Mouse (Mus musculus) urinary bladder, adult 2 months (tissue): ENCODE results near the gene Clybl. TPM values are rescaled to one million over a fixed set of nuclear protein-coding genes. Genes with fewer than 3 reads are reported as not detected.

Experiments used
- DNase-seq: peaks from one replicate; pipeline ENCODE4 v3.0.0; 2022; ENCODE audit warnings: low spot score
- polyA plus RNA-seq: library from polyadenylated mRNA; depleted of rRNA; stranded (reverse); fragments of >200 nt; gene quantifications from 2 replicates; pipeline ENCODE4 v1.2.3, GENCODE M21; 2012

Gene Clybl
- polyA plus RNA-seq, 1 experiment: 44.5 TPM

DNA sequence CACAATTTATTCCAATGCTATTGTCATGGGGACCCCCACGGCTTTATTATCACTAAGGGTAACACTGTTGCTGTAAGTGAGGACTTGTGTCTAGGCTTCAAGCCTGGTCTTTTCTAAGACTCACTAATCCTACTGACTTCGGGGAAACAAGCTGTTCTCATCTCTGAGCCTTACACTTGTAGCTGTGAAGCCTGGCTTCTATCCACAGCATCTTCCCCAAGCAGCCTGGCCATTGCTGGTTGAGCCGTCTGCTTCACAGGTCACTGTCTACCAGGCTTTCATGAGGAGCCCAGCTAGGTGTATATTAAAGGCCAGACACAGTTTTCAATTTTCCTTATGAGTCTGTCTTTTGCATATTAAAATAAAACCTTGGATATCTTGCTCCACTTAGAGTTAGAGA is 177.1 kb downstream of the Clybl start:
- no peak for DNase-seq

DNA sequence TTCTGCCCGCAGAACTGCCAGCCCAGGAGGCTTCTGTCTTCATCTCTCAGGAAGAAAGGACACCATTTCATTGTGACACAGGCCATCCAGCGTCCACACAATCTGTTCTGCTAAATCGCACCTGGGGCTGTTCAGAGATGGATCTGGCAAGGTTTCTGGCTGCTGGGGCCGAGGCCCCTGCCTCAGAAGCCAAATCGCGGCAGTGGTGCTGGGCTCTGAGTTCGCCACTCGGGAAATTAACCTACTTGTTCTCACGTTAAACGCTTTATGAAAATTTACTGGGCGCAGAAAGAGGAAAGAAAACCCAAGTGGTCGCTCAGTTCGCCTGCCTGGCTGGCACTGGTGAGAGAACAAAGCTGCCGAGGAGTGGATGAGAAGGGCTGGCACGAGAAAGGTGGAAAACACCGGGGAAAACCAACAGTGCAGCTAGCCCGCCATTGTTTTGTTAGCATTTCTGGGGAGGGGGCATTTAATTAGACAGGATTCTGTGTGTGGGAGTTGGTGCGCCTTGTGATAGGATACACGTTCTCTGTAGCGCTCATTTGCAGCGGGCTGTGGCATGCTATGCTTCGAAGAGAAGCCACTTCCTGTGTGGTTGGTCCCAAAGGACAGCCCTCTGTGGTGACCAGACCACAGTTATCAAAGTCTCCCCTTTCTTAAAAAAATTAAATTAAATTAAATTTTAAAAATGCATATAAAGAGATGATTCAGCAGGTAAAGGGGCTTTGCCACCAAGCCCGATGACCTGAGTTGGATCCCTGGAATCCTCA is 177.8 kb downstream of the Clybl start:
- no peak for DNase-seq

DNA sequence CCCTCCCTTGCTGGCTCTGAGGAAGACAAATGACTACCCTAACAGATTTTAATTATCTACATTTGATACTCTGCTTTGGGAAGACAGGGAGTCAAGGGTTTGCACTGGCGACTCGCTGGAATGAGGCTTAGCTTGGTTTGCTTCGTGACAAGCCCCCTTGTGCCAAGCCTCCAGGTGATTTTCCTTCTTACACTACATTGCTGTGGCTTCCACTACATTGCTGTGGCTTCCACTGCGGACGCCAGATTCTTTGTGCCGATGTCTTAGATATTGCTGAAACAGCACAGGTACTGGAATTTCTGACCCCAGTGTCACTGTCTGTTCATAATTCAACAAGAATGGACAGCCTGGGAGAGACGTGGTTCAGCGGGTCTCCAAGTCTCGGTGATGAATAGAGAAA is 180.3 kb downstream of the Clybl start:
- no peak for DNase-seq

DNA sequence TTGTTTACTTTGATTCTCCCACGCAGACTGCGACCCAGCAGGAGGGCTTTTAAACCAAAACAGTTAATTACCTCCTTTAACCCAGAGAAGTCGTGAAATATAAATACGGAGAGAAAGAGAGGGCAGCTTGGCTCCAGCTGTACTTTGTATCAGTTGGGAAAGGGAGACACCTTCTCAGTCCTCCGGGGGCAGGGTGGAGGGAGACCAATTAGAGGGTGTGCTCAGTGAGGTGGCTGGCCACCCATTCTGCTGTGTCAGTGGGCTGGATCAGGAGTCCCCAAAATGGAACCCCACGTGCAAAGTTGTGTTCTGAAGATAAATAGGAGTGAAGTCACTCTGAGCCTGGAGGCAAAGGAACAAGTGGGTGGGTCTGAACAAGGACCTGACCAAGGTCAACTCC is 181.7 kb downstream of the Clybl start:
- DNase-seq: no peak

DNA sequence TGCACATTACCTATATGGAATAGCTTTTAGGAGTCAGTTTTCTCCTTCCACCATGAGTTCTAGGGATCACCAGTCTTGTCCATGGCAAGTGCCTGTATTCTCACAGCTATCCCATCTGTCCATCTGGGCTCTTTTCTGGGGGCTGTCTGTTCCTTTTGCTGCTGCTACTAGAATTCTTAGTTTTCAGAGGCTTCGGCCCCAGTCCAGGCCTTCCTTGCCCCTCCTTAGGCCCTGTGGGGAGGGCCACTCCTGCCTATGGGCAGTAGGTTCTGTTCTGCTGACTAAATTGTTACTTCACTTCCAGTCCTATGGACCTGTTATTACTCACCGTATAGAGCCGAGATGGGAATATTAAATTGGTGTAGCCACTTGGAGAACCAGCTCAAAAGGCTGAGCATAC is 182.5 kb downstream of the Clybl start:
- DNase-seq: no peak

DNA sequence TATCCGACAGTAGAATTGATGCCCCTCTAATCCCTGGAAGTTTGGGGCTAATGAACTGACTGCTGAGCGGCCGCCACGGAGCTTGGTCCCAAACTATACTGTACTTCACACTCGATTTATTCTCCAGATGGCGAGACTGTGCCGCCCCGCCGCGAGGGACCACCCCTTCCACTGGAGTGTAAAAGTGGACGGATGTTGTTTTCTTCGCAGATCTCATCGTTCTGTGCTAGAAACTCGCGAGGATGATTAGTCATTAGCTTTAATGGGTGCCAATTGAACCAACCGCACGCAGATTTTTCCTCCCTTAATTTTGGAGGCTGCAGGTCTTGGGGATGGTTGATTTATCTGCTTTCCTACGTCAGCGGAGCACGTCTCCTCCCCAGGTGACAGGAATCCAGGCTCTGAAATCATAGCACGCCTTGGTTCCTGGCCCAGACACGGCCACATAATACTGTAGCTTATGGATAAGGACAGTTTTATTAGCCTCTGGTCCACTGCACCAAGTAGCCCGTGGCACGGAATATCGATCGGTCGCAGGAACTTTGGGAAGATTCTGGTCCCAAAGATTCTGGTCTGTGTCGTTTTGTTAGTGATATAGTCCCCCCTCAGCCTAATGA is 185.9 kb downstream of the Clybl start:
- DNase-seq: no peak

DNA sequence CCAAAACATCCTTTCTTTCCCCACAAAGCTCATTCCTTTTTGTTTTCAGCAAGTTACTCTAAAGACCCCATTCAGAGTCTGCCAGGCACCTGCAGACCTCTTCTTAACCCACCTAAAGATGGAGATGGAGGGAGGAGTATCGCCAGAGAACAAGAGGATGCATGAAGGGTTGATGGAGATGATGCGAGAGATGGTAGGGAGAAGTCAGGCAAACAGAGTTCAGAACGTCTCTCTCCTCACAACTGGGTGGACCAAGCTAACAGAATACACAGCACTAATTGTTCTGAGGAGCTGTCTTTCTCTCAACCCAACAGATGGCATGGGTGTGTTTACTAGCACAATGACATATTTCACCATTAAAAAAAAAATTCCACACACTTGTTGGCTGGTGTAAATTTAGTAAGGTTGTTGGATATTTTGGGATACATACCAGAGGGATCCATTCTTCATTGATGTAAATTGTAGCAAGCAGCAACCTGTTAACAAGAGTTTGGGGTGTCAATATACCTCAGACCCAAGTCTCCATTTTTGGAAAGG is 186.4 kb downstream of the Clybl start:
- DNase-seq: no peak

DNA sequence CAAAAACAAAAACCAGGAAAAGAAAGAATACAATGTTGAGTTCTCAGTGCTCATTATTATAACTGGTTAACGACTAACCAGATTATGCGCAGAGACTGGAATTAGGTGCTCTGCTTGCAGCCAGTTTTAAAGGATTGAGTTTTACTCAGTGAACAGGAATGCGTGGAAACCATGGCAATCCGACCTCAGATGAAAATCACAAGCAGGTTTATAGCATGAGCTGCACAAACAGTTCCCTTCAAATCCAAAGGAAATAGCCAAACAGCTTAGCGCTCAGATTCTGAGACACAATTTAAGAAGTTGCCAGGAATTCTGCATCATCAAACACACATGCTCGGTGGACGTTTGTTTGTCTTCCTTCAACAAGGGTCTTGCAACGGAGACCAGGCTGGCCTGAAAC is 187.0 kb downstream of the Clybl start:
- DNase-seq: no peak

DNA sequence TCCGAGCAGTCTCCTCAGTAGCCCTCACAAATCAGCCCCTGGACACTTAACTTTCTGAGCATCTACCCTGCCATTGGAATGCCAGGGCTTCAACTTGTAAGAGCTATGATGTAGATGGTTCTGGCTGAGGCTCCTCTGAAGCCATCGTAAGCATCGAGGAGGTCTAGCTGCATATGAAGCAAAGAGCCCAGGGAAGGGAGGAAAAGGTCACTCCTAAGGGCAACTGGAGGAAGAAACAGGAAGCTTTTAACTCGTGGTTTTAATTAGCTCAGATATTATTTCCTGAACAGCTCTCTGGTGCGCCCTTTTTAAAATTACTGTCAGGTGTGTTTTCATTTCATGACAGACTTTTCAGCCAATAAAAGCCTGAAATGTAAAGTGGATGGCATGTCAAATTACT is 190.5 kb downstream of the Clybl start:
- DNase-seq: no peak

DNA sequence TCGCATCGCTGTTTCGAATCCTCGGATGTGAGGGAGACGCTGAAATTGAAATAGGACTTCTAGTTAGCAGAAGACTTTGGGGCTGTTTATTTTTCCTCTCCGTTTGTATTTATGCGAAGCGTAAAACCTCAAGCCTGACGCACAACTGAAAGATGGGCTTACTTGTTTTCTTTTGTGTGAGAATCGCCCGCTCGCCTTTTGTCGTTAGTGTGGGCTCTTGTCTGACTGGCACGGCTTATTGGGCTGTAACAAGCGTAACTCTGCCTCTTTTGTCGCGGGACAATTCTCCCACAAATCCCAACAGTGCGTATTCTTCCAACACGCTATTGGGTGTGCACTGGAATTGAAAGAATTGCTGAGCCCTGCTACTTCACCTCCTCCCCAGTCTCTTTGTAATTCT is 192.0 kb downstream of the Clybl start:
- no peak for DNase-seq

DNA sequence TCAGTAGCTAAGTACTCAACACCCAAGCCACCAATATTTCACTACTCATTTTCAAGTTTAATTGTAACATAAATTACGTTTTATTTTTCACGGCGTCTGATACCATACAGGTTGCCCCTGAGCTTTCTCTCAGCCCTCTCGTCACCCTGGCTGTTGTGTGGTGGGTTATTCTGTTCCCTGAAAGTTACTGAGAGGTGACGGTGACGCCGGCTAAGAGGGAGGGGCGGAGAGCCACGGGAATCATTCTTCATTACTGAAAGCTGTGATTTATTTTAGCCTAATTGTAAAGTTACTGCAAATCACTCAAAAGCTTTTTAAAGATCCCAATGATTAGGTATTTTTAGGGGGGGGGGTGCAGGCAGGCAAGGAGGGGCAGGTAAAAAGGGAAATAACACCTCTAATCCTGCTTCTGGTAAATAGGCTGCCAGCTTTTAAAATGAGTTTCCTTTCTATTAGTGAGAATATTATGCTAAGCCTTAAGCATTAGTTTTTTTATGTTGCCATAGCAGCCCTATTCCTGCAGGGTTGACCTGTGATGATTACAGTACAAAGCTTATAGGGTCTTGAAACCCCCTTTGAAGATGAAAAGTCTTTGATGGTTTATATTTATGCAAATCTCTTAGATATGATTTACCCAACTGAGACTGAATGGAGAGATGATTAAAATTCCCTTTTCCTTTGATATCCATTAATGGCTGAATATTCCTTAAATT is 192.9 kb downstream of the Clybl start:
- no peak for DNase-seq

DNA sequence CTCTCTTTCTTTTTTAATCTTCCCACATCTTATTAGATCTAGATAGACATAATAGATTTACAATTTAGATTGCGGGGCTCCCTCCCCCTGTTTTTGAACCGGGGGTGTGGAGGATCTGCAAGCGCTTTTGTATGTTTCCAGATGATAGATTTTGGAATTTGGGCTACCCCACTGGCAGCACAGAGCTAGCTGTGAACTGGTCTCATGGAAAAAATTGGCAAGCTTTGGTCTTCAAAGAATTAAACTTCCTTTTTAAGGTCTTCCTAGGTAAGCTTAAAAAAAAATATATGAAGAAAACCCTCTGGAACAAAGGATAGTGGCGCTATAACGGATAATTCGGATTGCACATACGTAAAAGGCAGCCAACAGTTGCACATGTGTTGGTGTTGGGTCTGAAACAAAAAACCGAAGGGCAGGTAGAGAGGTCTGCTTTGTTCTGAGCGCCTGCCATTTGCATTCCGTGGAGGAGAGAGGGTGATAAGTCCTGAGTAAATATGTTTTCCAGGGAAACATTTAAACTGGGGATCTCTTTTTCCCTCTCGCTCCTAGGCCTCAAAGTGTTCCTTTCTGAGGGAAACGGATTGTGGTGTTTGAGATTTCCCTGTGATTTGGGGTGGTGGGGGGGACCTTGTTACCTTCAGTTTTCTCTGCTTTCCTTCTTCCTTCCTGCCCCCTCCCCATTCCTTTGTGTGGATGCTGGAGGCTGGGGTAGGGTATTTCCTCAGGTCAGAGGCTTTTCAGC is 193.7 kb downstream of the Clybl start:
- no peak for DNase-seq

DNA sequence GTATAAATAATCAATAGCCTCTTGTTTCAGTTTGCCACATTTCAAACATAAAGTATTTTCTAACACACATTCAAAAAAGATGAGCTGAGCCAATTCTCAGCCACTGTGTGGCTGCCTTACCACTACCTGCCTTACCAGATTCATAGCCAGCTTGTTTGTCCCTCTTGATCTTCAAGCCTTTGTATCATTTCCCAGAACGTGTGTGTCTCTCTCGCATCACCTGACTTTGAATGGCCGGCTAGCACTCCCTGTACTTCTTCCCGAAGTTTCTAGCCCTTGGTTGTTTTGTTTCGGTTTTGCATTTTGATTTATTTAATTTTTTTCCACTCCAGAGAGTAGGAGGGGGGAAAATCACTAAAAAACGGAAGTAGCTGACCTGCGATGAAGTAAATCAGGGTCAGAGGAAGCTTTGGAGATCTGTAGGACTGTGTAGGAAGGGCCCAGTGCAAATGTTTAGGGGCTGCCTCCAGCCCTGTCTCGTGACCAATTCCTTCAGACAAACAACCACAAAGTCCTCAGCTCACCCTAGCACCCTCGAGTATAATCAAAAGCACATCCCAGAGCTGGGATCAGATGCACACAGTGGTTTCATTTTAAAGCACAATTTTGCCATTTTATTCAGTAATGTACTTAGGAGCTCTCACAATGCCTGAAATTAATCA is 195.1 kb downstream of the Clybl start:
- no peak for DNase-seq

DNA sequence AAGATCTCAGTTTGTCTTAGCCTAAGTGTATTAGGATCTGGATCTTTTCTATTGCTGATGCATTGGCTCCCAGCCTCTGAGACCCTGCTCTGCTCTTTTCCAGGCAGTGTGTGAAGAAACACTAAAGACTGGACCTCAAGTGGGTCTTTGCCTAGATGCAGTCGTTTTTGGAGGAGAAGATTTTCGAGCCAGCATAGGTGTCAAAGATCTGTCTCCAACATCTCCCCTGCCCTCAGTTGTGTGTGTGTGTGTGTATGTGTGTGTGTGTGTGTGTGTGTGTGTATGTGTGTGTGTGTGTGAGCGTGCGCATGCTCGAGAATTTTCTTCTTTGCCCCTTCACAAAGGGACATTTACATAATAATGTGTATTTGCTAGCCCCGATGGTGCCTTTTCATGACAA is 196.2 kb downstream of the Clybl start:
- no peak for DNase-seq

DNA sequence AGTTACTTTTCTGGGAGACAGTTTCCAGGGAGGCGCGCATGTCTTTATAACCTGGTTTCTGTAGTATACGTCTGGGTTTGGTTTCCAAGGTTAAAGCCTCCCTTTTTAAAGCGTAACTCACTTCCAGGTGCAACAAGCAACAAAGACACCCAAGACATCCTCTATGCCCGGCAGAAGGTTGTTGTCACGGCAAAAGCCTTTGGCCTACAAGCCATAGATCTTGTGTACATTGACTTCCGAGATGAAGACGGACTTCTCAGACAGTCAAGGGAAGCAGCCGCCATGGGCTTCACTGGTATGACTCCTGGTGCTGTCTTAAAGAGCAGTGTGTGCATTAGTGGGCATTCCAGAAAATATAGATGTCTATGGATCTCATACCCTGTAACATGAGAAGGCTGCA is 197.6 kb downstream of the Clybl start:
- DNase-seq: no peak

DNA sequence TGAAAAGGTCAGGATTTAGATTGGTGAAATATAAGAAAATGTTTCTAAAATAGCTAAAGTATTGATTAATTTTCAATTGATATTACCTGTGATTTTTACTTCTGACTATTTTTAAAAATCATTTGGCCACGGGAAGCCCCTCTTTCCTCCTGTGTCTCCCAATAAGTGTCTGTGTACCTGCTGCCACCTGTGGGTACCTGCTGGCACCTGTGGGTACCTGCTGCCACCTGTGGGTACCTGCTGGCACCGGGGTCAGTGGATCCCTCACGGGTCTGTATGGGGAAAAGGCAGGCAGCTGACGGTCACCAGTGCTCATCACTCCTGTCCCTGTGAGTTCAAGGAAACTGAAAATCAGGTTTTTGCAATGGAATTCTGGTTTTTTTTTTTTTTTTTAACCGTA is 198.5 kb downstream of the Clybl start:
- no peak for DNase-seq

DNA sequence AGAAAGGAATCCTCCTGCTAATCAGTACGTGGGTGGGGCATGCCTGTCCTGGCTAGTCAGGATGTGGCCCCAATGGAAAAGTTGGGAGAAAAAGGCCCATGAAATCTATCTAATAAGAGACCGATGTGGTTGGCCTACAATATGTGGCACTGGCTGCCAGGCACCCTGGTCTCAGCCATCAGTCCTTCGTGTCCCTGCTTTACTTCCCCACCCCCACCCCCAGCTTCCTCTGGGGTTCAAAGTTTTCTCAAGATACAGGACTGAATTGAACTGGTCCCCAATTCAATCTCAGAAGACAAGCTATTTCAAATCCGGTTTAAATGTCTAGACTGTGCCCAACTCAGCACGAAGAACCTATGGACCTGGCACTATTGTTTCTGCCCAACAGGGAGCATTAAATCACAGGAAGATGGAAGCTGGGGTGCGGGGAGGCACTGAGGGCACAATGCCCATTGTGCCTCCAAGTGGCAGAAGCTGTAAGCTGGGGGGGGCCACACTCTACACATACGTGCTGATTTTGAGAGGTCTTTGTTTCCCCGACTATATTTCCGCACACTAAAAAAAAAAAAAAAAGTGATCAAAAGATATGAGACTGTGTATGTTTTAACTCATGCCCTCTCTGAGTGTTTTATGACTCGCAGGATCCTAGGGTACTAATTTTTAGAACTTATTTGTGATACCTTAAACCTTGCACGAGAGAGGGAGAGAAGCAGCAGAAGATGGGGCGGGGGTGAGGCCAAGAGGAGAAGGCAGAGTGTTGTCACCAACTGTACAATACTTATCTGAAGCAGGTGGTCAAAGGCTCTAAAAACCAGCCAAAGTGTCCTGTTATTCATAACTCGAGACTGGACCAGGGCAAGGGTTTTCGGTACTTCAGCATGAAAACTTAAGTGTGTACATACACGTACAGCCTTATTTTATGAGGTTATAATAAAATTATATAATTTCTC is 199.7 kb downstream of the Clybl start:
- DNase-seq: no peak

DNA sequence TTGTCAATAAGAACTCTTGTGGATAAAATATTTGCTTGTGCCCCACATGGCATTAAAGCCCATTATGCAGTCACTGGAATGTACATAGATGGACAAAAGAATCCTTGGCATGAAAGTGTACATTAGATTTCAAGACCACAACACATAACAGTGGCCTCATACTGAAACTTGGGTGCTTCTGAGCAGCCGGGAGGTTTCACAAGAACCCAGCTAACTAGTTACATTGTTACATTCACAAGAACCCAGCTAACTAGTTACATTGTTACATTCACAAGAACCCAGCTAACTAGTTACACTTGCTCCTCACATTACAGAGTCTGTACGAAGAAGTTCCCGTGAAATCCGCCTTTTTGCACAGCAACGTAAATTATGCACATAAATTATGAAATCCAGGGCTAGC is 200.8 kb downstream of the Clybl start:
- no peak for DNase-seq

DNA sequence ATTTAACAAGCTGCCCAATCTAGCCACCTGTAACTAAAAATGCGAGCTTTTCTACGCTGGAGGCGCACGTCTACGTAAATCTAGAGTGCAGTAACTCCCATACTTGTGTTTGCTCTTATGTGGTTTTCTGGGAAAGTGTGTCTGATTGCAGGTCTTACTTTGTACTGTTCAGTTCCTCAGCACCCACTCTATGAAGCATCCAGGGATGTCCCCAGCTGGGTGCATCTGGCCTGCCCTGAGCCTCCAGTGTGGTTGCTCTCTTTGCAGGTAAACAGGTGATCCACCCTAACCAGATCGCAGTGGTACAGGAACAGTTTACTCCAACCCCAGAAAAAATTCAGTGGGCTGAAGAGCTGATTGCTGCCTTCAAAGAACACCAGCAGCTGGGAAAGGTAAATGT is 202.4 kb downstream of the Clybl start:
- no peak for DNase-seq

DNA sequence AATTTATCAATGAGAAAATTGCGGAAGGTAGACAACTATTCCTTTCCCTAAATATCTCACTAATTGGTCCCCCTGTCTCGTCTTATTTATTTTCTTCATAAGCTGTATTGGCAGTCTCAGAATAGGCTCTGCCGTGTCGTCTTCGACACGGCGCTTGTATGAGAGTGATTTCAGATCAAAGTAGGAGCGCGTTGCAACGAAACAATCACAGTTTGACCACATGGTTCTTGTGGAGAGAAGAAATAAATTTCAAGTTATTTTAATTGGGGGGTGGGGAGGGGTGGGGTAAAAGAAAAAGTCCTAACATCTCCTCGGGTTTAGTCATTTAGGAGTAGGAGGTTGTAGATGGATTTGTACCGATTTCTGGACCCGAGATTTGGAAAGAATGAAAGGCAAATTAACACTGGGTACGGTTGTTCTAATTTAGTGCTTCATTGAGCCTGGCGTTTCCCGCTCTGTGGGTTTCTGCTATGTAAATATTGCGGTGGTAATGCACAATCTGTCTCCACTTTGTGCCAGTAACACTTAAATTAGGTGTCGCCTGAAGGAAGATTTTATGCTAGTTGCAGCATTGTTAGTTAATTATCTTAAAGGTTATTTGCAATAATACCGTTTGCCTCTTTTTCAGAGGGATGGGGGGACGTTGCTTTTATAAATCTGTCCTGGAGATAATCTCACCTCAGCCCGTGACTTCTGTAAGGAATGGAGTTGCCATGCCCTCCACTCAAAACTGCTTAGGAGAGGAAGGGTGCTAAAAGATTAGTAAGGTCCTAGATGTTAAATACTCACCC is 203.1 kb downstream of the Clybl start:
- DNase-seq: no peak
